Mouse (Mus musculus) forebrain, embryonic 11.5 days (tissue): Measurements from ENCODE around the gene Frmd4b. TPM values are rescaled to one million over a fixed set of nuclear protein-coding genes. Genes with fewer than 3 reads are reported as not detected.
"Not testable (repeated sequence)": the region's sequence is repeated elsewhere in the genome, so short reads cannot be mapped to it uniquely, and the experiment has no call there.

ENCODE experiments used
- ATAC-seq: fragments of 200-750 bp; cut with Nextera tagmentation; replicated peaks from 2 replicates; pipeline ENCODE4 v1.8.0; 2017; ENCODE audit warnings: moderate TSS enrichment; ENCODE audit not compliant: low FRiP score
- DNase-seq: peaks from one replicate; pipeline ENCODE4 v3.0.0-alpha.2; 2017; ENCODE audit warnings: low spot score
- H3K27ac ChIP-seq: fragments of 300-500 bp; sonication (generic); 2 replicates; pipeline ENCODE4 v1.5.1; 2014; ENCODE audit warnings: low read depth, low read length
- H3K27me3 ChIP-seq: fragments of 300-500 bp; sonication (generic); 2 replicates; pipeline ENCODE4 v1.6.1; 2014; ENCODE audit warnings: mild to moderate bottlenecking, low read length, mixed read lengths; ENCODE audit not compliant: control insufficient read depth, insufficient read depth
- H3K36me3 ChIP-seq: fragments of 300-500 bp; sonication (generic); 2 replicates; pipeline ENCODE4 v1.6.1; 2014; ENCODE audit warnings: mild to moderate bottlenecking, low read length, moderate library complexity, mixed read lengths; ENCODE audit not compliant: control insufficient read depth, insufficient read depth
- H3K4me1 ChIP-seq: fragments of 300-500 bp; sonication (generic); replicated peaks from 2 replicates; pipeline ENCODE4 v1.6.1; 2014; ENCODE audit warnings: low read length, mixed read lengths; ENCODE audit not compliant: control insufficient read depth, insufficient read depth
- H3K4me2 ChIP-seq: fragments of 300-500 bp; sonication (generic); 2 replicates; pipeline ENCODE4 v1.6.1; 2014; ENCODE audit warnings: low read depth, mild to moderate bottlenecking, low read length, moderate library complexity, mixed read lengths; ENCODE audit not compliant: severe bottlenecking
- H3K4me3 ChIP-seq: fragments of 300-500 bp; sonication (generic); 2 replicates; pipeline ENCODE4 v1.5.1; 2014; ENCODE audit warnings: low read depth, low read length
- H3K9ac ChIP-seq: fragments of 300-500 bp; sonication (generic); 2 replicates; pipeline ENCODE4 v1.6.1; 2014; ENCODE audit warnings: low read length
- H3K9me3 ChIP-seq: fragments of 300-500 bp; sonication (generic); 2 replicates; pipeline ENCODE4 v1.6.1; 2016; ENCODE audit warnings: low read length, mixed read lengths; ENCODE audit not compliant: control insufficient read depth
- WGBS: fragments of 180-500 bp; shearing (Covaris S2); extraction: QIAGEN DNeasy Blood & Tissue Kit; methylation state at CpG from one replicate; pipeline ENCODE4 v1.1.7; 2014; 5-methylcytosine and 5-hydroxymethylcytosine counted together
- polyA plus RNA-seq: library from polyadenylated mRNA; unstranded; fragments of >200 nt; fragmentation: Nextera tagmentation; extraction: Ambion mirVana; gene quantifications from 2 replicates; pipeline ENCODE4 v1.2.1, GENCODE M21; 2014

The Frmd4b gene
- polyA plus RNA-seq, 1 experiment from 2014 or later: 35.7 TPM

DNA sequence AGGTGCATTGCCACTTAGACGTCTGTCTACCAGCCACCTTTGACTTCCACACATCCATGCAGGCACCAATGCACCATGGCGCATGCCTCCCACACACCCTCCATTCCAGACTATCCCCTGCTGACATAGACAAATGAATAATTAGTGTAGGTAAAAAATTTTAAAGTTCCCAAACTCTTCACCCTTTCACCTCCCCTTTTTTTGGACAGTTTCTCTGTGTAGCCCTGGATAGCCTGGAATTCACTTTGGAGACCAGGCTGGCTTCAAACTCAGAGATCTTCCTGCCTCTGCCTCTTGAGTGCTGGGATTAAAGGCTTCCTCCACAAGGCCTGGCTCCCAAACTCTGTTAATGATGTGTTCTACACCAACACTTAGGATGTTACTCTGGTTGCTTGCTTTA lies 253.5 kb downstream of the Frmd4b start:
- H3K4me2 ChIP-seq: no peak overlapping the region
- no peaks in the 10 kb centered on the region for H3K27me3 ChIP-seq
- H3K4me1 ChIP-seq: no peaks in the 10 kb centered on the region
- WGBS: 86% methylated on average over 2 of the region's 2 CpGs
- no peak for ATAC-seq
- no peak for DNase-seq
- H3K9me3 ChIP-seq: no peaks in the 10 kb centered on the region; the same call in 1 of the 2 replicates
- no peaks in the 10 kb centered on the region for H3K36me3 ChIP-seq
- H3K9ac ChIP-seq: no peak overlapping the region
- no peak overlapping the region for H3K4me3 ChIP-seq
- no peak overlapping the region for H3K27ac ChIP-seq

DNA sequence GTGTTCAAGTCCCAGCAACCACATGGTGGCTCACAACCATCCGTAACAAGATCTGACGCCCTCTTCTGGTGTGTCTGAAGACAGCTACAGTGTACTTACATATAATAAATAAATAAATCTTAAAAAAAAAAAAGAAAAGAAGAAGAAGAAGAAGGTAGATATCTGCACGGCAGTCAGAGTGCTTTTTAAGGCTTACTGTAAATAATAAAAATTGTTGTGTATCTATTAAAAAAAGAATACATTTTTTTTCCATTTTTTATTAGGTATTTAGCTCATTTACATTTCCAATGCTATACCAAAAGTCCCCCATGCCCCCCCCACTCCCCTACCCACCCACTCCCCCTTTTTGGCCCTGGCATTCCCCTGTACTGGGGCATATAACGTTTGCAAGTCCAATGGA lies 259.7 kb downstream of the Frmd4b start:
- not testable (repeated sequence) for H3K9me3 ChIP-seq

DNA sequence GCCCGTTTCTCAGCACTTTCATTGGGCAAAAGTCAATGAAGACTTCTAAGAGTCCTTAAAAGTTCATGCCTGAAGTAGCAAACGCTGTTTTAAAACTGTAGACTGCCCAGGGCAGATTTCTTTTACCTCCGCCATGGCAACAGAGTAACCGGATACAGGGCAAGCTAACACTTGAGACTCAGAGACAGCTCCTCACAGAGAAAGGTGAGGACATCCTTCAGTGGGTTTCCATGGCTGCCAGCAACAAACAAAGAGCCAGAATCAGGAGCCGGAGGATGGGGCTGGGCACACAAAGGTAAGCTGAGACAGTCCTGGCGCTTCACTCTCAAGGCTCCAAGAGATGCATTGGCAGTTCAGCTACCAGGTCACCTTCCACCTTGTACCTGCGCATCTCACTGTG lies 260.7 kb downstream of the Frmd4b start:
- Histone ChIP-seq H3K4me3 (no peak overlapping the region), H3K27ac (no peak overlapping the region), H3K36me3 (no peaks in the 10 kb centered on the region), H3K27me3 (no peaks in the 10 kb centered on the region), H3K4me1 (peaks cover 6% of the 10 kb centered on the region), H3K4me2 (no peak overlapping the region), H3K9me3 (no peaks in the 10 kb centered on the region; the same call in 1 of the 2 replicates), H3K9ac (no peak overlapping the region)
- DNase-seq: no peak
- 58% methylated on average over 7 of the region's 7 CpGs for WGBS
- ATAC-seq: no peak

More for the DNA sequence above, 259.7 kb downstream of the Frmd4b start:
- H3K9ac ChIP-seq, H3K4me3 ChIP-seq, H3K36me3 ChIP-seq, H3K4me1 ChIP-seq, H3K4me2 ChIP-seq, H3K27me3 ChIP-seq, DNase-seq, H3K27ac ChIP-seq, ATAC-seq: not testable (repeated sequence)
- WGBS: 88% methylated on average over 2 of the region's 4 CpGs

DNA sequence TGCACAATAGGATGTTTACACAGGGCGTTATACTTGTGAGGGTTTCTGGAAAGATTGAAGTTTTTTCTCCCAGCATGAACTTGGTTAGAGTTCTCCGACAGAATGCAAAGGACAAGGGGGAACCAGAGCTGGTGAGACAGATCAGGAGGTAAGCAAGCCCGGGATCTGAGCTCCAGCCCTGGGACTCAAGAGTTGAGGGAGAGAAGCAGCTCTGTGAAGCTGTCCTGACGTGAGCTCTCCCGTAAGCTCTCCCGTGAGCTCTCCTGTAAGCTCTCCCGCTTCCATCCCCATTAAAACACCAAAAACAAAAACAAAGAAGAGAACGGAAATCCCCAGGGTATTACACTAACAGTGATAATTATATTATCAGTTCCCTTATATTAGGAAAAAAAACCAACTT lies 262.2 kb downstream of the Frmd4b start:
- DNase-seq (no peak), ATAC-seq (no peak)
- Histone ChIP-seq H3K9ac (peak overlapping the region; percentile 33; the same call in 1 of the 2 replicates), H3K9me3 (no peaks in the 10 kb centered on the region), H3K4me3 (no peak overlapping the region), H3K36me3 (no peaks in the 10 kb centered on the region), H3K27ac (no peak overlapping the region), H3K27me3 (no peaks in the 10 kb centered on the region), H3K4me1 (peaks cover 13% of the 10 kb centered on the region), H3K4me2 (no peak overlapping the region)
- 6% methylated on average over 8 of the region's 8 CpGs for WGBS

DNA sequence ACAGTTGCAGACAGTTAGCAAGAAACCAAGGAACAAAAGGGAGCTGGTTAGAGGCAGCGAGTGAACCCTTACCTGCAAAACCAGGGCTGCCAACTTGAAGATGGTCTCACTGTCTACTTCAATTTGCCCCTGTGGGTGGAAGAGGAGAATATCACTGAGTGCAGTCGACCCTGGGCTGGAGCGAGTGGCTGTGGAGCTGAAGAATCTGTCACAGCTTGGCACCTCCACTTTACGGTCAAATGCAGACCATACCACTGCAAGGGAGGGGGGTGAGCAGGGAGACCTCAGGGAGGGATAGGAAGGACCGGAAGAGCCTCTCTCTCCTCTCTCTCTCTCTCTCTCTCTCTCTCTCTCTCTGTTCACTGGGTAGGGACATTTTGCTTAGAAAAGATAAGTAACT lies 263.4 kb downstream of the Frmd4b start:
- no peaks in the 10 kb centered on the region for H3K27me3 ChIP-seq
- peak overlapping the region; percentile 25 for H3K4me3 ChIP-seq
- ATAC-seq (peak; percentile 49), DNase-seq (peak; percentile 69)
- H3K4me1 ChIP-seq: peaks cover 19% of the 10 kb centered on the region
- 5% methylated on average over 5 of the region's 5 CpGs for WGBS
- peak overlapping the region; percentile 46 for H3K4me2 ChIP-seq
- no peaks in the 10 kb centered on the region for H3K36me3 ChIP-seq
- no peak overlapping the region; the same call in 1 of the 2 replicates for H3K27ac ChIP-seq
- no peaks in the 10 kb centered on the region for H3K9me3 ChIP-seq
- H3K9ac ChIP-seq: 0 out of 2 replicates have a peak overlapping the region, but pooled peaks have one; percentile 14

DNA sequence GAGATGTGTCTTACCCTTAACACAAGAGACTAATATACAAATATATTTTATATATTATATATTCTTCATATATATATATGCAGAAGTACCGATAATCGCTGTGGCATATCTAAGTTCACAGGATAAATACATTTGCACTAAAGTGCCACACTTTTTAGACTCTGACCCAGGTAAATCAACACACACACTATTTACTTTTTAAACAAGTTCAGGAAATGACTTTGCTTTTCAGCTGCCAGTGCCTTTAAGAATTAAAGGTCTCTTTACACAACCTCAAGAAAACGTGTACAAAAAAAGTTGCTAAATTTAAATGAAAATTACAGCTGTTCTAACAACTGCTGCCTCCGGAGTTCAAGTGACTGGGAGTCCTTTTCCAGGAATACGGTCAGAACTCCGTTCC lies 264.0 kb downstream of the Frmd4b start:
- no peak overlapping the region; the same call in 1 of the 2 replicates for H3K27ac ChIP-seq
- peak overlapping the region; percentile 46; the same call in 1 of the 2 replicates for H3K4me2 ChIP-seq

DNA sequence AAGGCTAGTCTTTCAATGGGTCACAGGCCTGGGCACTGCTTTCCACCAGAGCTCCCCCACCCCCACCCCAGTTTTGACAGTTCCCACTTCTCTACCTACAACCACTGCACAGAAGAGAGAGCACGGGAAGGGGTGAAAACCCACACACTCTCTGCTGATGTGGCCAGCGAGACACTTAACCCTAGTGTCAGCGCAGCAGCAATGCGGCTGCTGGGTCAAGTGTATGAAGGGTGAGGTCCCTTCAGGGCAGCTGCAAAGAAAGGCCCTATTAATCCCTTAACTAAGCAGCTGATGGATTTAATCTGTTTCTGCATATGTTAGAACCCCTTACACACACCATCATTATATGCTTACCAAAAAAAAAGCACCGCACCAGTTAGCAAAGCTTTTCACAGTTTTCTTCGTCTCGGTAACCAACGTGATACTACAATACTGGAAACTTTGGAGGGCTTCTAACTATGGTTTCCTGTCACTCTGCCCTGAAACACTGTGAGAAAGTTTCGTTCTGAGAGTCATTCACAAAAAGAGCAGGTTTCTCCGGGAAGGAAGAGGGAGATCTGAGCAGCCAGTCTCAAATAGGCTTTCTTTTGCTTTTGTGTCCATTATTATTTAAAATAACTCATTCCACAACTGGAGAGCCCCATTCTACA lies 264.7 kb downstream of the Frmd4b start:
- Histone ChIP-seq H3K4me1 (peaks cover 19% of the 10 kb centered on the region), H3K9ac (0 out of 2 replicates have a peak overlapping the region, but pooled peaks have one; percentile 12), H3K9me3 (no peaks in the 10 kb centered on the region), H3K4me3 (peak overlapping the region; percentile 25), H3K4me2 (peak overlapping the region; percentile 16; the same call in 1 of the 2 replicates), H3K27ac (peak overlapping the region; percentile 5; the same call in 1 of the 2 replicates), H3K27me3 (no peaks in the 10 kb centered on the region), H3K36me3 (no peaks in the 10 kb centered on the region; the same call in 1 of the 2 replicates)
- WGBS: 7% methylated on average over 10 of the region's 10 CpGs
- peak; percentile 57 for DNase-seq
- peak; percentile 80 for ATAC-seq

More for the DNA sequence above, 264.0 kb downstream of the Frmd4b start:
- Histone ChIP-seq H3K9me3 (no peaks in the 10 kb centered on the region), H3K27me3 (no peaks in the 10 kb centered on the region), H3K36me3 (no peaks in the 10 kb centered on the region), H3K4me1 (peaks cover 19% of the 10 kb centered on the region), H3K9ac (0 out of 2 replicates have a peak overlapping the region, but pooled peaks have one; percentile 14), H3K4me3 (peak overlapping the region; percentile 25)
- DNase-seq: no peak
- no peak for ATAC-seq
- WGBS: 37% methylated on average over 6 of the region's 6 CpGs

DNA sequence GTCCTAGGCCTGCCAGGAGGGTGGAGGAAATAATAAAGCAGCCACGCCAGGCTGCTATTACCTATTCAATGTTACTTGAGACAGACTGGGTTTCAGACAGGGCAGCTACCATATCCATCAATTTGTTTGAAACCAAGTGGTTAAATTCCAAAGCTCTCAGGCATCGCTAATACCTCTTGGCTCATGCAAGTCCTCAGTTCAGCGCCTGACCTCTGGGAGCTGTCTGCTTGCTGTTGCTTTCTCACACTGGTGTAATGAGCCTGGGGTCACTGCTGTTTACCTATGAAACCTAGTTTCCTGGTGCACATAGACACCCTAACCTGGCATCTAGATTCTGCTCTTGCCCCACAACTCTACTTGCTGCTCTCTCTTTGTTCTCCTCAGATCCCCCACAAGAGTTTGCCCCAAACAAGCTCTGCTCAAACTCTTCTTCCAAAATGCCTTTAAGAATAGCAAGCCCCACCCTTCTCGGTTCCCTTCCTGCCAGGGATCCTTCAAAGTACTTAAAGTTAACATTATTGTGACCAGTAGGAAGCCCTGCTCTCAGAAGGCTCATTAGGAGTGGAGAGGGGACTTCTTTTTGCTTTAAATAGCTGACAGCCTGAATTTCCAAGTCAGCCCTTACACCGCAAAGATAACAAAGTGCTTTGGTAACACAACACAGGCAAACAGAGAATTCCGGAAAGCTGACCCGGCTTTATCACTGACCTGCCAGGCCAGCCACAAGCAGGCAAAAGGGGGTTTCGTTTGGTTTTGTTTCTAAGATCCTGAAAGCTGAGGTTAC lies 267.8 kb downstream of the Frmd4b start:
- Histone ChIP-seq H3K4me1 (peaks cover 15% of the 10 kb centered on the region), H3K9ac (no peak overlapping the region), H3K36me3 (no peaks in the 10 kb centered on the region; the same call in 1 of the 2 replicates), H3K4me2 (no peak overlapping the region; the same call in 1 of the 2 replicates), H3K27me3 (no peaks in the 10 kb centered on the region), H3K9me3 (no peaks in the 10 kb centered on the region), H3K27ac (0 out of 2 replicates have a peak overlapping the region, but pooled peaks have one; percentile 2), H3K4me3 (no peak overlapping the region)
- DNase-seq: no peak
- no peak for ATAC-seq
- 22% methylated on average over 8 of the region's 8 CpGs for WGBS
